ENCODE assay signal across 12 mouse cellular contexts in genomic region chr8:91486394-91486793, GRCm38 (mm10).
"Had no signal": no experiment of that assay in that cellular context is flagged by ENCODE, and none has a peak within 500 bp of the region (broad histone marks: within the 10 kb centered on the region; RNA-seq: fewer than 3 reads in every experiment).

No protein-coding gene starts in this region.

- H3K4me3 ChIP-seq: megakaryocyte, embryonic 14.5 days; midbrain, embryonic 13.5 days; midbrain, embryonic 15.5 days; neural tube, embryonic 12.5 days had no signal

- H3K4me1 ChIP-seq: megakaryocyte, embryonic 14.5 days had no signal

- DNase-seq: liver; lung, embryonic 14.5 days; right cerebral cortex, postnatal 25 days; right cerebral cortex, postnatal 4 days; spleen, adult 18-20 months; thymus, adult 18-20 months; thymus, postnatal 14 days; thymus, postnatal 36 days had no signal
